Mouse (Mus musculus): ENCODE data around the gene Rbm17. TPM values are rescaled to one million over a fixed set of nuclear protein-coding genes. Genes with fewer than 3 reads are reported as not detected.
A peak's percentile ranks its signal among the peaks of the same experiment; 100 is the strongest.

Rbm17 gene
- polyA plus RNA-seq, 1 experiment: 88.8 TPM

DNA sequence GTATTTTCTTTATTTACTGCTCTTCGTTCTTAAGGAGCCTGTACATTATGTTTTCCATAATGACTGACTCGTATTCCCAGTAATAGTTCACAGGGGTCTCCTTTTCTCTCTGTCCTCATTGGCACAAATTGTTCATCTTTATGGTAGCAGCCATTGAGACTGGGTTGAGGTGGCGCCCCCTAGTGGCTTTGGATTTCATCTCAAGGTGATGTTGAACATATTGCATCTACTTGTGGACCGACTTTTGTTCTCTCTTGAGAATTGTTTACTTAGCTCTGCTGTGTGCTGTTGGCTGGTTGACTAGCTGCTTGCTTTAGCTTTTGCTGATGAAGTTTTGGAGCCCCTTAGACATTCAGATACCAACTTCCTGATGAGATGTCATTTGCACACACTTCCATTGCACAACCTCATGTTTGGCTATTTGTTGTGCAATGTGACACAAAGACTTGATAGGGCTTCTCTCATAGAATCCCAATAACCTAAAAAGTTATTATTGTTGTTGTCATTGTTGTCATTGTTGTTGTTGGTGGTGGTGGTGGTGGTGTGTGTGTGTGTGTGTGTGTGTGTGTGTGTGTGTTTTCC, 36.1 kb downstream of the Rbm17 start:
- H3K4me3 ChIP-seq (ENCODE audit: insufficient read depth, low read length): no peak overlapping the region
- peaks cover 7% of the 10 kb centered on the region for H3K4me1 ChIP-seq (ENCODE audit: control insufficient read depth, insufficient read depth, low read length)
- H3K27ac ChIP-seq (ENCODE audit: insufficient read depth, low read depth, low read length): no peak overlapping the region
- TF ChIP-seq POLR2A (IDR thresholded peaks at IDR 0.05; ENCODE audit: borderline replicate concordance, low read depth, low read length): no peak
- no peak for TF ChIP-seq CTCF (IDR thresholded peaks at IDR 0.05; ENCODE audit: low read depth, low read length)

DNA sequence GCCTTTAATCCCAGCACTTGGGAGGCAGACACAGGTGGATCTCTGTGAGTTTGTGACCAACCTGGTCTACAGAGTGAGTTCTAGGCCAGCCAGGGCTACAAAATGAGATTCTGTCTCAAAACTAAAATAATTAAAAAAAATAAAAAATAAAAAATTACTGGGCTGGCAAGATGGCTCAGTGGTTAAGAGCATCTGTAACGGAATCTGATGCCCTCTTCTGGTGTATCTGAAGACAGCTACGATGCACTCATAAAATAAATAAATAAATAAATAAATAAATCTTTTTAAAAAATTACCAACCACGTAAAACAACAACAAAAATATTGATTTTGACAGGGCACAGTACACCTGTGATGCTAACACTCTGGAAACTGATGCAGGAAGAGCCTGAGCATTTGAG, 37.1 kb downstream of the Rbm17 start:
- Histone ChIP-seq H3K4me3 (ENCODE audit: insufficient read depth, low read length) (no peak overlapping the region), H3K4me1 (ENCODE audit: control insufficient read depth, insufficient read depth, low read length) (peaks cover 7% of the 10 kb centered on the region), H3K27ac (ENCODE audit: insufficient read depth, low read depth, low read length) (no peak overlapping the region)
- TF ChIP-seq CTCF (IDR thresholded peaks at IDR 0.05; ENCODE audit: low read depth, low read length): no peak
- TF ChIP-seq POLR2A (IDR thresholded peaks at IDR 0.05; ENCODE audit: borderline replicate concordance, low read depth, low read length): no peak

DNA sequence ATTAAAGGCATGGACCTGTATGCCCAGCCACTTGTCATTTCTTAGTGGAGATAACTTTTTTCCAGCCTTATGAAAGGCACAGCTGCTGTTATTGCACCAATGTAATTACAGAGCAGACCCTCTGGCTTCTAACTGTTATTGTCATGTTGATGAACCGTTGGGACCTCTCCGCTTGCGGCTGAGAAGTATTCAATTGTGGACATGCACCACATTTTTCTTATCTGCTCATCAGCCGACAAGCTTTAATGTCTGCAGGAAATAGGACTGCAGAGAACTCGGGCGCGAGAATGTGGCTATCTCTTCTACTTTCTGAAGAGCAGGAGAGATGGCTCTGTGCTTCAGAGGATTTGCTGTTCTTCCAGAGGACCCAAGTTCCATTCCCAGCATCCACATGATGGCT, 37.7 kb downstream of the Rbm17 start:
- H3K27ac ChIP-seq (ENCODE audit: insufficient read depth, low read depth, low read length): no peak overlapping the region
- TF ChIP-seq CTCF (IDR thresholded peaks at IDR 0.05; ENCODE audit: low read depth, low read length) (no peak), POLR2A (IDR thresholded peaks at IDR 0.05; ENCODE audit: borderline replicate concordance, low read depth, low read length) (no peak)
- H3K4me1 ChIP-seq (ENCODE audit: control insufficient read depth, insufficient read depth, low read length): peaks cover 7% of the 10 kb centered on the region
- H3K4me3 ChIP-seq (ENCODE audit: insufficient read depth, low read length): no peak overlapping the region

DNA sequence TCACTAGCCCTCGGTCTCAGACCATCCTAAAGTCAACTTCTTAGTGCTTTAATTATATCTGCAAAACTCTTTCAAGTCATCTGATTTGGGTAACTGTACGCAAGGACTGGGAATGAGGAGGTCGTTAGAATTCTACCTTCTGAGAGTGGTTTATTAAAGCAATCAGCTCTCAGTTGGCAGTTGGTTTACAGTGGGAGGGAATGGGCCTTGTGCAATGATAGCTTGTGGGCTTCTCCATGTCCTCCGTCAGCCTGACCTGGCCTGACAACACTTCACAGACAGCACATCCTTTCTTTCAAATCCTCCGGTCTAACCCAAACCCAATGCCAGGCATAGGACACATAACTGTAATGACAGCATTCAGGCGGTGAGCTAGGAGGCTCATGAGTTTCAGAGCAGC, 39.2 kb downstream of the Rbm17 start:
- H3K4me1 ChIP-seq (ENCODE audit: control insufficient read depth, insufficient read depth, low read length): peaks cover 4% of the 10 kb centered on the region
- no peak overlapping the region for H3K4me3 ChIP-seq (ENCODE audit: insufficient read depth, low read length)
- no peak for TF ChIP-seq CTCF (IDR thresholded peaks at IDR 0.05; ENCODE audit: low read depth, low read length)
- TF ChIP-seq POLR2A (IDR thresholded peaks at IDR 0.05; ENCODE audit: borderline replicate concordance, low read depth, low read length): no peak
- no peak overlapping the region for H3K27ac ChIP-seq (ENCODE audit: insufficient read depth, low read depth, low read length)

DNA sequence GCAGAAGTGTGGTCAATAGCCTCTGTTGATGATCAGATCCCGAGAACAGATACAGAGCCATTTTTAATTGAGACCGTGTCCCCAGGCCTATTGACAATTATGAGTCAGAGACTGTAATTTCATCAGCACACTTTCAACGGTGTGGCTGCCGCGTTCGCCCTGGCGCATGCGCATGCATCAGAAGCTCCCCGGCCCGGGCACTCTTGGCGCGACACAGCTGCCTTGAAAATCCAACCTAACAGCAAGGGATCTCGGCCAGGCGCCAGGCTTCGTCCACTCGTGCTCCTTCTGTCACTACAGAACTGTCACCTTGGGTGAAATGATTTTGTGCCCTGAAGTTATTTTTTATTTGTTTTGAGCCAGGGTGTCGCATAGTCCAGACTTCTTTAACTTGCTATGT, 40.7 kb downstream of the Rbm17 start:
- Histone ChIP-seq H3K4me1 (ENCODE audit: control insufficient read depth, insufficient read depth, low read length) (peaks cover 4% of the 10 kb centered on the region), H3K27ac (ENCODE audit: insufficient read depth, low read depth, low read length) (no peak overlapping the region), H3K4me3 (ENCODE audit: insufficient read depth, low read length) (no peak overlapping the region)
- TF ChIP-seq POLR2A (IDR thresholded peaks at IDR 0.05; ENCODE audit: borderline replicate concordance, low read depth, low read length) (no peak), CTCF (IDR thresholded peaks at IDR 0.05; ENCODE audit: low read depth, low read length) (no peak)

DNA sequence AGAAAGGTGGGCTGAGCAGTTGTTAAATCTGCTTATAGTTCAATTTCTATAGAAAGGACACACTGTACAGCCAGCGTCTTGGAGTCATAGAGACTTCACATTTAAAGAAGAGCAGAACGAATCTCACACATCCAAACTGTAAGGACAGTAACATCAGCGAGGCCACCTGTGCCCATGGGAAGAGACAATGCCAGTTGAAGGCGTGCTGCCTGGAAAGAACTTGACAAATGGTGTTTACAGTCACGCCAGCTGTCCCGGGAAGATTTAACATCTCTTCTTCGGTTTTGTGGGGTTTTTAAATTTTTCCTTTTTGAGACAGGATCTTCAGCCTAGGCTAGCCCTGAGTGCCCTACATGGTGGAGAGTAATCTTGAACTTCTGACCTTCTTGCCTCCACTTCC, 45.3 kb downstream of the Rbm17 start:
- H3K4me1 ChIP-seq (ENCODE audit: control insufficient read depth, insufficient read depth, low read length): 0 out of 2 replicates have a peak, but pooled peaks cover 2% of the 10 kb centered on the region
- TF ChIP-seq CTCF (IDR thresholded peaks at IDR 0.05; ENCODE audit: low read depth, low read length) (no peak), POLR2A (IDR thresholded peaks at IDR 0.05; ENCODE audit: borderline replicate concordance, low read depth, low read length) (no peak)
- H3K4me3 ChIP-seq (ENCODE audit: insufficient read depth, low read length): no peak overlapping the region
- no peak overlapping the region for H3K27ac ChIP-seq (ENCODE audit: insufficient read depth, low read depth, low read length)

DNA sequence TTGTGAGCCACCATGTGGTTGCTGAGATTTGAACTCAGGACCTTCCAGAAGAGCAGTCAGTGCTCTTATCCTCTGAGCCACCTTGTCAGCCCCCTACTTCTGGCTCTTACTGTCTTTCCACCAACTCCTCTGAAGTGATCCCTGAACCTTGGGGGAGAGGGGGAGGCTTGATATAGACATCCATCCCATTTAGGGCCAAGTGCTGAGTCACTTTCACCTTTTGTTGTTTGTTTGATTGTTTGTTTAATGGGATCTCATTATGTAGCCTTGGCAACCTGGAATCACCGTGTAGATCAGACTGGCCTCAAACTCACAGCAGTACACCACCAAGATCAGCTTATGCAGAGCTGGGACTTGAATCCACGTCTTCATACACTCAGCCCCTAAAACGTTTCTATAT, 46.7 kb downstream of the Rbm17 start:
- peaks cover 4% of the 10 kb centered on the region for H3K4me1 ChIP-seq (ENCODE audit: control insufficient read depth, insufficient read depth, low read length)
- no peak overlapping the region for H3K27ac ChIP-seq (ENCODE audit: insufficient read depth, low read depth, low read length)
- no peak for TF ChIP-seq POLR2A (IDR thresholded peaks at IDR 0.05; ENCODE audit: borderline replicate concordance, low read depth, low read length)
- TF ChIP-seq CTCF (IDR thresholded peaks at IDR 0.05; ENCODE audit: low read depth, low read length): no peak
- no peak overlapping the region for H3K4me3 ChIP-seq (ENCODE audit: insufficient read depth, low read length)

DNA sequence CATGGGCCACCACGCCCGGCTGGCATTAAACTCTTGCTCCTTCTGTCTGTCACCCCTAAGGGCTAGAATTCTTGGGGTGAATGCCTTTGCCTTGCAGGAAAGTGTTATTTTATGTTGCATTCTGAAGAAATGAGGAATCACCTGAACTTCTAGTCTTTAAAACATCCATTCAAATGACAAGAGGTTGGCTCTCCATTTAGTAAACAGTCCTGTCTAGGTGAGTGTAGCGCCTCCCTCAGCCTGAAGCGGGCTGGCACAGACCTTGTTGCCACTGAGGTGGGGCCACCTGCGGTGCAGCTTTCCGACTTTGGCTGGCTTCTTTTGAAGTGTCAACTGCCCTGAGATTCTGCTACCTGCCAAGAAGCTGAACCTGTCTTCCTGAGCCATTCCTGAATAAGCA, 48.6 kb downstream of the Rbm17 start:
- H3K27ac ChIP-seq (ENCODE audit: insufficient read depth, low read depth, low read length): no peak overlapping the region
- no peak for TF ChIP-seq POLR2A (IDR thresholded peaks at IDR 0.05; ENCODE audit: borderline replicate concordance, low read depth, low read length)
- no peak for TF ChIP-seq CTCF (IDR thresholded peaks at IDR 0.05; ENCODE audit: low read depth, low read length)
- H3K4me3 ChIP-seq (ENCODE audit: insufficient read depth, low read length): no peak overlapping the region
- peaks cover 8% of the 10 kb centered on the region for H3K4me1 ChIP-seq (ENCODE audit: control insufficient read depth, insufficient read depth, low read length)

DNA sequence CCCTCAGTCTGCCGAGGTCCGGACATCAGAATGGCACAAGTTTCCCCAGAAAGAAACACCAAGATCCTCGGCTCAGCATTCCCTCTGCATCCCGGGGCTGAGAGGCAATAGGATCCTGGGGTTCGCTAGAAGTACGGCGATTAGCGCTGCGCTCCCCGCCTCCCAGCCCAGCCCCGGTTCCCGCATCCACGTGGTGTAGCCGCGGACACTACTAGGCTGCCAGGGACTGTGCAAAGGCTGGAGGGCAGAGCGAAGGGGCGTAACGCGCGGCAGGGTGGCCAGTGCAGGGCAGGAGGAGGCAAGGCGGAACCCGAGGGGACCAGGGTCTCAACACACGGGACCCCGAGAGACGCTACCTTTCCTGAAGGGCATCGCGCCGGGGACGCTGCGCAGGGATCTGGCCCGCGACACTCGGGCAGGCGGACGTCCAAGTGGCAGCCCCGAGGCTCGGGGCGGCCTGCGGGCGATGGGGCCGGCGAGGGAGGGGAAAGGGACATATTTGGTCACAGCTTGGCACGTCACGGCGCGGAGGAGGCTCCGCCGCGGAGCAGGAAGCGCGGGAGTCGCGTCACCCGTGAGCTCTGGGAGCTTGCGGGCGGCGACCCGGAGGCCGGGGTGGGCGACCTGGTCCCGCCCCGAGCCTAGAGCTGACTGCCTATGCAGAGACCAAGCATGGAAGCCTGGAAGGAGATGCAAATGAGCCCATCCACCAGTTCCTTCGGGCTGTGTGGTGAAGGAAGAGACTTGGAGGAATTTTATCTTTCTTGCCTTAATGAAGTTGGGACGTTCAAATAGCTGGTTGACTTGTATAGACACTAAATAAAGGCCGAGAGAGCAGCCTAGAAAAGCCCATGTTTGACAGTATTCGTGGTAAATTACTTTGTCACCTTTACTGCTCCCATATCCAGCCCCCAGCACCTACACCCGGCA, 50.2 kb downstream of the Rbm17 start, which contains the start of gene Pfkfb3:
TSS of gene Pfkfb3 (minus strand) at position 607 of the 930 bp plus-strand sequence.
- peaks cover 10% of the 10 kb centered on the region for H3K4me1 ChIP-seq (ENCODE audit: control insufficient read depth, insufficient read depth, low read length)

DNA sequence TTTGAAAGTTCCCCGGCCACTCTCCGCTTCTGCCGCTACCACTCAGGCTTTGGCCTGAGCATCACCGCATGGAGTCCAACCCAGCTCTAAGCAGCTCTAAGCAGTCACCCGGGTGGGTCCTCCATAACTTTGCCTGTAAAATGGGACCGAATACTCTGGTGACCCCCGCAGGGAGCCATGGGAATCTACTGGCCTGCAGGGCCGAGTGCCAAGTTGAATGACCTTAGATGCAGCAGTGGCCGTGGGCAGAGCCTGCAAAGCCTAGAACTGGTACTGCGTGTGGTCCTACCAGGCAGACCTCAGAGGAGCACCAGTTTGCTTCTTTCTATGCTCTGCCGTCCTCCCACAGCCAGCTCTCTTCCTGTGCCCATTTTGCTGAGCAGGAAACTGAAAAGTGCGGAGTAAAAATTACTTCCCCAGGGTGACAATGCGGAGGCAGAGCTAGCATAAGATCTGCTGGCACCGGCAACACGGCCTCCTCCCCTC, 50.9 kb downstream of the Rbm17 start:
- Histone ChIP-seq H3K4me3 (ENCODE audit: insufficient read depth, low read length) (peak overlapping the region; percentile 89), H3K4me1 (ENCODE audit: control insufficient read depth, insufficient read depth, low read length) (peaks cover 17% of the 10 kb centered on the region), H3K27ac (ENCODE audit: insufficient read depth, low read depth, low read length) (peak overlapping the region; percentile 63)
- TF ChIP-seq POLR2A (IDR thresholded peaks at IDR 0.05; ENCODE audit: borderline replicate concordance, low read depth, low read length) (no peak), CTCF (IDR thresholded peaks at IDR 0.05; ENCODE audit: low read depth, low read length) (no peak)

More for the DNA sequence above, 50.2 kb downstream of the Rbm17 start, which contains the start of gene Pfkfb3:
- TF ChIP-seq POLR2A (IDR thresholded peaks at IDR 0.05; ENCODE audit: borderline replicate concordance, low read depth, low read length) (no peak), CTCF (IDR thresholded peaks at IDR 0.05; ENCODE audit: low read depth, low read length) (no peak)
- Histone ChIP-seq H3K27ac (ENCODE audit: insufficient read depth, low read depth, low read length) (peak within 1 kb of the TSS; percentile 63), H3K4me3 (ENCODE audit: insufficient read depth, low read length) (peak within 1 kb of the TSS; percentile 89)
